Mouse (Mus musculus): ENCODE data around the gene Rnaseh2b. TPM values are rescaled to one million over a fixed set of nuclear protein-coding genes. Genes with fewer than 3 reads are reported as not detected.
A peak's percentile ranks its signal among the peaks of the same experiment; 100 is the strongest.

Gene Rnaseh2b
- polyA plus RNA-seq, 1 experiment from 2014 or later: 74.7 TPM

DNA sequence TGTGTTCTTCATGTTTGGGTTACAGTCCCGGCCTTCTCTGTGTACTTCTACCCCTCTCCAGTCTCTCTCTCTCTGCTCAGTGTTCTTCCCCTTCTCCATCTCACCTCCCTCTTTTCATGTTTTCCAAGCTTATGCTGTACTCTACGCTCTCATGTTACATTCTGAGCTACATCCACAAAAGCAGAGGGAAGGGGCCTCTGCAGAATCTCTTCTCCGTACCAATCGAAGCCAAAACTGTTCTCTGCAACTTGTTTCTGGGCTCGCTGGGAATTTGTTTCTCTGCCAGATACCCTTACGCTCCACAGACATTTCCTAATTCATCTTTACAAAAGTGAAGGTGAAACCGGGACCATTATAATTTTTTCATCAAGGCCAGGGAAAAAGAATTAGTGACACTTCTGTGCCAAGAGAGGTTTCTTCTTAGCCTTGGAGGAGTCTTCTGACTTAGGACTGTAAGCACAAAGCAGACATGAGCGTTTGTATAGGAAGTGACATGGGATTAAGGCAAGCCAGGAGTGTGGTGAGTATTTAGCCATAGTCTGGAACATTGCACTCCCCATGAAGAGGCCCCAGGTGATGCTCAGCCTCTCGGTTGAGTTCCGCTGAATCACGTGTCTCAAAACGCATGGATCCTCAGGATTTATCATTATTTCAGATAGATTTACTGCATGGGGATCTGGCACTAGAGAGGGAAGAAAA lies 21.5 kb upstream of the Rnaseh2b start:
- no peaks in the 10 kb centered on the region for H3K4me1 ChIP-seq
- no peak overlapping the region for H3K4me2 ChIP-seq
- H3K9ac ChIP-seq: no peak overlapping the region
- no peaks in the 10 kb centered on the region for H3K27me3 ChIP-seq (replicated peaks)
- H3K36me3 ChIP-seq: no peaks in the 10 kb centered on the region
- H3K27ac ChIP-seq: no peak overlapping the region
- 75% methylated on average over 12 of the region's 12 CpGs for WGBS (ENCODE audit: insufficient replicate concordance)
- H3K4me3 ChIP-seq: no peak overlapping the region
- H3K9me3 ChIP-seq (replicated peaks): no peaks in the 10 kb centered on the region
- no peak for ATAC-seq

DNA sequence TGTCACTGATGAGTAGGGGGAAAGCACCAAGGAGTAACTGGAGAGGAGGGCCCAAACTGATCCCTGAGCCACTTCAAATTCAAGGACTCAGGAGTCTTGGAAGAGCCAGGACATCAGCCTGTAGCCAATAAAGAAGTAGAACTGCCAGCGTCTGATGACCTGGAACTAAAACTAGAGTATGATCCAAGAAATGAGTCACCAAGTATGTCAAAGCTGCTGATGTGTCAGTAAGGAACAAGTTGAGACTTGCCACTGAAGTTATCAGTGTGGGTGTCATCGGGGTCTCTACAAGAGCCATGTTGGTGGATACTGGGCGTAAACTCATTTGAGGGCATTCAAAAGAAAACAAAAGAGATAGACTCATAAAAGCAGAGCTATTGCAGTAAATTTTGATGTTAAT lies 18.8 kb upstream of the Rnaseh2b start:
- Histone ChIP-seq H3K27ac (no peak overlapping the region), H3K4me1 (no peaks in the 10 kb centered on the region)

DNA sequence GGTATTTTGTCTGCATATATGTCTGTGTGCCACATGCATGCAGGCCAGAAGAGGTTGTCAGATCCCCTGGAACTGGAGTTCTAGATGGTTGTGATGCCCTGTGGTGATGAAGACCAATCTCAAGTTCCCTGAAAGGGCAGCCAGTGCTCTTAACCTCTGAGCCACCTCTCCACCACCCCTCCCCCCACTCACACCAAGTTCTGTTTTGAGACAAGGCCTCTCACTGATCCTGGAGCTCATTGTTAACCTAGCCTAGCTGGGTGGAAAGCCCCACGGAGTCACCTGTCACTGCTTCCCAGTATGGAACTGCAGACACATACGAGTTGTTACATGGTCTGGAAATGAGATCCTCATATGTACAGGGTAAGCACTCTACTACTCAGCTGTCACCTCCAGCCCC lies 9.4 kb upstream of the Rnaseh2b start:
- Histone ChIP-seq H3K9ac (no peak overlapping the region), H3K27me3 (replicated peaks) (no peaks in the 10 kb centered on the region), H3K4me3 (no peak overlapping the region), H3K9me3 (replicated peaks) (no peaks in the 10 kb centered on the region), H3K4me1 (no peaks in the 10 kb centered on the region), H3K4me2 (no peak overlapping the region), H3K27ac (no peak overlapping the region), H3K36me3 (no peaks in the 10 kb centered on the region)
- no peak for ATAC-seq
- WGBS (ENCODE audit: insufficient replicate concordance): 58% methylated on average over 2 of the region's 2 CpGs

More for the DNA sequence above, 18.8 kb upstream of the Rnaseh2b start:
- Histone ChIP-seq H3K9me3 (replicated peaks) (no peaks in the 10 kb centered on the region), H3K4me3 (no peak overlapping the region), H3K36me3 (no peaks in the 10 kb centered on the region), H3K9ac (no peak overlapping the region), H3K27me3 (replicated peaks) (no peaks in the 10 kb centered on the region), H3K4me2 (no peak overlapping the region)
- 79% methylated on average over 3 of the region's 3 CpGs for WGBS (ENCODE audit: insufficient replicate concordance)
- ATAC-seq: no peak

- H3K9me3 ChIP-seq (replicated peaks): no peaks in the 10 kb centered on the region
- ATAC-seq: no peak
- peaks cover 27% of the 10 kb centered on the region for H3K27me3 ChIP-seq (replicated peaks)
- H3K4me2 ChIP-seq: no peak overlapping the region
- H3K4me3 ChIP-seq: no peak overlapping the region
- peaks cover 10% of the 10 kb centered on the region for H3K4me1 ChIP-seq
- H3K36me3 ChIP-seq: no peaks in the 10 kb centered on the region
- H3K9ac ChIP-seq: no peak overlapping the region
- H3K27ac ChIP-seq: no peak overlapping the region
- WGBS (ENCODE audit: insufficient replicate concordance): 81% methylated on average over 3 of the region's 3 CpGs
These were observed 3.7 kb upstream of the Rnaseh2b start for GRCm38 (mm10) chr14:62288731-62289130.

DNA sequence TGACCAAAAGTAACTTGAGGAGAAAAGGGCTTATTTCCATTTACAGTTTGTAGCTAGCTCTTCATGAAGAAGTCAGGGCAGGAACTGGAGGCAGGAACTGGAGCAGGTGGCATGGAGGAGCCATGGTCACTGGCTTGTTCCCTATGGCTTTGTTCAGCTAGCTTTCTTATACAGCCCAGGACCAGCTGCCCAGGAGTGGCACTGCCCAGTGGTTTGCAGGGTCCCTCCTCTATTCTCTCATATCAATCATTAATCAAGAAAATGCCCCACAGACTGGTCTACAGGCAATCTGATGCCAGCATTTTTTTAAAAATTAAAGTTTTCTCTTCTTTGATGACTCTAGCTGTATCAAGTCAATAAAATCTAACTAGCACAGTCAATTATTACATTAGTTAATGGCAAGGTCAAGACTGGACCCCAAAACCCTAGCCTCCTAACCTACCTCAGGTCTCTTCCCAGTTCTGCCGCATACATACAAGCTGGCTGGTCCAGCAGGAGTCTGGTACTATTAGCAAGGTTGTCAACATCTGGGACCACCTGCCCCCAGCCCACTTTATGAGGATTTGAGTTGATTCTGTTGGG lies 892 bp upstream of the Rnaseh2b start:
- Histone ChIP-seq H3K9me3 (replicated peaks) (no peaks in the 10 kb centered on the region), H3K4me2 (no peak overlapping the region), H3K4me1 (peaks cover 10% of the 10 kb centered on the region), H3K9ac (no peak overlapping the region), H3K27me3 (replicated peaks) (peaks cover 27% of the 10 kb centered on the region), H3K4me3 (no peak overlapping the region), H3K27ac (no peak overlapping the region), H3K36me3 (no peaks in the 10 kb centered on the region)
- 80% methylated on average over 1 of the region's 1 CpGs for WGBS (ENCODE audit: insufficient replicate concordance)
- ATAC-seq: no peak; the same call in 1 of the 2 replicates

- H3K36me3 ChIP-seq: no peaks in the 10 kb centered on the region
- peak overlapping the region; percentile 72 for H3K4me2 ChIP-seq
- WGBS (ENCODE audit: insufficient replicate concordance): 32% methylated on average over 5 of the region's 7 CpGs
- peak overlapping the region; percentile 47 for H3K4me3 ChIP-seq
- H3K4me1 ChIP-seq: peaks cover 10% of the 10 kb centered on the region
- no peaks in the 10 kb centered on the region for H3K9me3 ChIP-seq (replicated peaks)
- ATAC-seq: no peak
- no peak overlapping the region for H3K27ac ChIP-seq
- H3K27me3 ChIP-seq (replicated peaks): peaks cover 27% of the 10 kb centered on the region
- H3K9ac ChIP-seq: no peak overlapping the region
These were observed 262 bp upstream of the Rnaseh2b start for GRCm38 (mm10) chr14:62292166-62292487.

- Histone ChIP-seq H3K9ac (no peak overlapping the region), H3K4me3 (no peak overlapping the region), H3K4me1 (no peaks in the 10 kb centered on the region), H3K27me3 (replicated peaks) (no peaks in the 10 kb centered on the region), H3K36me3 (no peaks in the 10 kb centered on the region), H3K9me3 (replicated peaks) (no peaks in the 10 kb centered on the region), H3K4me2 (no peak overlapping the region), H3K27ac (no peak overlapping the region)
- no peak for ATAC-seq
- 66% methylated on average over 1 of the region's 1 CpGs for WGBS (ENCODE audit: insufficient replicate concordance)
These were observed 6.4 kb downstream of the Rnaseh2b start for GRCm38 (mm10) chr14:62298808-62299207.

DNA sequence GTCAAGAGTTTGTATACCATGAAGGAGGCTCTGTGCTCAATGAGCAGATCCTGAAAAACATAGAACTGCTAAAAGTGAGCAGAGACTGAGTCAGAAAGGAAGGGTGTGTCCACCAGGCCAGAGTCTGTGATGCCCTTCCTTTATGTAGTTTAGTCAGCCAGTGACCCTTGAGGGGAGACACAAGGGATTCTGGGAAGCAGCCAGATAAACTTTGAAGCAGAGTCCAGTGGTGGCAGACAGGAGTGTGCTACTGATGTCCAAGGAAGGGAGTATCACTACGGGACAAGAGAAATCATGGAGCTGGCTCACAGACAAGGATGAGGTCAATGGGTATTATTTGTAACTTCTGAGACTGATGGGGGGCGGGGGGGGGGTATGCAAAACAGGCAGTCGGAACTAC lies 7.6 kb downstream of the Rnaseh2b start:
- no peak overlapping the region for H3K27ac ChIP-seq
- H3K27me3 ChIP-seq (replicated peaks): no peaks in the 10 kb centered on the region
- 69% methylated on average over 3 of the region's 3 CpGs for WGBS (ENCODE audit: insufficient replicate concordance)
- no peaks in the 10 kb centered on the region for H3K36me3 ChIP-seq
- H3K9me3 ChIP-seq (replicated peaks): no peaks in the 10 kb centered on the region
- ATAC-seq: no peak
- no peak overlapping the region for H3K4me2 ChIP-seq
- H3K9ac ChIP-seq: no peak overlapping the region
- H3K4me3 ChIP-seq: no peak overlapping the region
- H3K4me1 ChIP-seq: no peaks in the 10 kb centered on the region

- Histone ChIP-seq H3K9ac (no peak overlapping the region), H3K4me2 (no peak overlapping the region), H3K4me3 (no peak overlapping the region), H3K36me3 (no peaks in the 10 kb centered on the region), H3K4me1 (no peaks in the 10 kb centered on the region), H3K27ac (no peak overlapping the region), H3K9me3 (replicated peaks) (no peaks in the 10 kb centered on the region), H3K27me3 (replicated peaks) (no peaks in the 10 kb centered on the region)
- WGBS (ENCODE audit: insufficient replicate concordance): 83% methylated on average over 1 of the region's 1 CpGs
- no peak for ATAC-seq
These were observed 15.2 kb downstream of the Rnaseh2b start for GRCm38 (mm10) chr14:62307555-62307954.

DNA sequence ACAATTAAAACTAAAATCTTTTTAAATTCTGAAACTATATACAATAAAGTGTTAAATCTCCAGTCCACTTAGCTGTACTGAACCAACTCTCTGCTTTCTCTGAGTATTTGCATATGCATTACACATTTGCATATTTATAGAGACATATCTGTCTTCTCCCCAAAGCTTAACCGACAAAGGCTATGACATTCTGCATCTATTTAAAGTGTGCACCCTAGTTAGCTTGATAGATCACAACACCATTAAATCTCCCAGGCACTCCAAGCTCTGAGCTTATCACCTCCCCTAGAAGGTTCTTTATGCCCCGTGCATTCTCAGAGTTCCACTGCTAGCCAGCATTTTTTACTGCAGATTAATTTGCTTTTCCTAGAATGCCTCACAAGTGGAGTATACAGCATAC lies 16.6 kb downstream of the Rnaseh2b start:
- WGBS (ENCODE audit: insufficient replicate concordance): 59% methylated on average over 2 of the region's 2 CpGs

DNA sequence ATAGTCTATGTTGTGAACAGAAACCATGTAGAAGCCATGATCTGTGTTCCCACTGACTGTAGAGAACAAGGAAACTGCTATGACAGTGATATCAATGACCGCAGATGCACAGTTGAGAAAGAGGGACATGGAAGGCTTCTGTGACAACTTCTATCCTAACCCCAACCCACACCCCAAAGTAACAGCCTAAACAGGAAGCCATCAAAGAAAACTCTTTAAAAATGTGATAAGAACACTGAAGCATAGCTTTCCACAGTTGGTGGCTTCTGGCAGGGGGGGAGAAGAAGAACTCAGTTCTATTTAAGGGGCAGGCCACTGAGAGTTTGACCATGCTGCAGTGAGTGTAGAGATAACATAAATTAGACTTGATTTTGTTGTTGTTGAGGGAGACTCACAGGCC lies 19.3 kb downstream of the Rnaseh2b start:
- 52% methylated on average over 1 of the region's 1 CpGs for WGBS (ENCODE audit: insufficient replicate concordance)
- no peaks in the 10 kb centered on the region for H3K36me3 ChIP-seq
- no peak for ATAC-seq

More for the DNA sequence above, 16.6 kb downstream of the Rnaseh2b start:
- Histone ChIP-seq H3K36me3 (no peaks in the 10 kb centered on the region), H3K4me2 (no peak overlapping the region), H3K4me3 (no peak overlapping the region), H3K27ac (no peak overlapping the region), H3K9ac (no peak overlapping the region), H3K27me3 (replicated peaks) (no peaks in the 10 kb centered on the region), H3K4me1 (no peaks in the 10 kb centered on the region), H3K9me3 (replicated peaks) (no peaks in the 10 kb centered on the region)
- ATAC-seq: no peak

DNA sequence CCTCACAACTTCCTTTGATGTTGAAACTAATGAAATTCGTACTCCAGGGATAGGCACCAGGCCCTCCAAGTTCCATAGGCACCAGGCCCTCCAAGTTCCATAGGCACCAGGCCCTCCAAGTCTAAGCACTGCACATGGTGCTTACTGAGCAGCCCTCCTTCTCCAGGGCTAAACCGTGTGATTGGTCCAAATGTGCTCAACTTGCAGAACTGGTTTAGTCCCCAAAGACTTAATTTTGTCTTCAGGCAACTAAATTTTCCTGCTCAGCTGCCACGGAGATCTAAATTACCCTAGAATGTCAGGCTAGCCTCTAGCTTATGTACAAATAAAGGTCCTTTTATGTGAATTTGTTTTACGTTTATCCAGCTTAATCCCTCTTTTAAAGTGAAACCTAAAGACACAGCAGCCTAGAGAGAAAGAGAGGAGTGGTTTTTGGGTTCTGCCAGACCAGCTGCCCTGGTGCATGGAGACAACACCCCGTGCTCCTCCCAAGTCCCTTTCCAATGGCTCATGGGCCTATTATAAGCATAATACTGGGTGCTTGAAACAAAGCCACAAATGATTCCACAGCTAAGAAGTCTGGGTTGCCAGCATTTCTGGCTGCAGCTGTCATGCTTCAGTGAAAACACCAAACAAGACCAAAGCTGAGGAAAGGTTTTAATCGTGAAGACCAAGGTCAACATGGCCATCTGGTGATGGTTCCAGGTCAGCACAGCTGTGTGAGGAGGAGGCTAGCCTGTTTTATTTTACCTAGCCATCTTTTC lies 30.4 kb downstream of the Rnaseh2b start:
- no peaks in the 10 kb centered on the region for H3K9me3 ChIP-seq (replicated peaks)
- no peak overlapping the region for H3K27ac ChIP-seq
- no peak overlapping the region for H3K4me2 ChIP-seq
- no peaks in the 10 kb centered on the region for H3K27me3 ChIP-seq (replicated peaks)
- no peak overlapping the region for H3K9ac ChIP-seq
- ATAC-seq: no peak
- no peaks in the 10 kb centered on the region for H3K36me3 ChIP-seq
- no peaks in the 10 kb centered on the region for H3K4me1 ChIP-seq
- H3K4me3 ChIP-seq: no peak overlapping the region
- WGBS (ENCODE audit: insufficient replicate concordance): 45% methylated on average over 6 of the region's 6 CpGs

More for the DNA sequence above, 19.3 kb downstream of the Rnaseh2b start:
- Histone ChIP-seq H3K9ac (no peak overlapping the region), H3K4me2 (no peak overlapping the region), H3K27me3 (replicated peaks) (no peaks in the 10 kb centered on the region), H3K4me1 (no peaks in the 10 kb centered on the region), H3K4me3 (no peak overlapping the region), H3K9me3 (replicated peaks) (no peaks in the 10 kb centered on the region), H3K27ac (no peak overlapping the region)
